Mouse (Mus musculus) cortical plate, adult 2 months (tissue): ENCODE measurements at regions not wholly inside any gene's neighbourhood (a gene's known extent, or its start where the extent isn't known, plus 50 kb on each side); places are given as distances from the start of the nearest gene placed in this dataset.

ENCODE experiments used
- CTCF ChIP-seq: fragments of 200-500 bp; IDR thresholded peaks from 2 replicates; pipeline ENCODE4 v1.5.1; 2011; ENCODE audit warnings: mild to moderate bottlenecking, control low read depth, low read length; ENCODE audit not compliant: insufficient read depth; ENCODE audit errors: extremely low read depth
- POLR2A ChIP-seq: fragments of 200-500 bp; IDR thresholded peaks from 2 replicates; pipeline ENCODE4 v1.6.1; 2011; ENCODE audit warnings: mild to moderate bottlenecking, low read length, control low read depth; ENCODE audit not compliant: insufficient read depth; ENCODE audit errors: extremely low read depth

- TF ChIP-seq CTCF (no peak), POLR2A (no peak)
Measured at GRCm38 (mm10) chr4:55284722-55285225, 65.1 kb upstream of the Rad23b start.
